10 mouse cellular contexts compared by ENCODE assay signal in the genomic region with DNA sequence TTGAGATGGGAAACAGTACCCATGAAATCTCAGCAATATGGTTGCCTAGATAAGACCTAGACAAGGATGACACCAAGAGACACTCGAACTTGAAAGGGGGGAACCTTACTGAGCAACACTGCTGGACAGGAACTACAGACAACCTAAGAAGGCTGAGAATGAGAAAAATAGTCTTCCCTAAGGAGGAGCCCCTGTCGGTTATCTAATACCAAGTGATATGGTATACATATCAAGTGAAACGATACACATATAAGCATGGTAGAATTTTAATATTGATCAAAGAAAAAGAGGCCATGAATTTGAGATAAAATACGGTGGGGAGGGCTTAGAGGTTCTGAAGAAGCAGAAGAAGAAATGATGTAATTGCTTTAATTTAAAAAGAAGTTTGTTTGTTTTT.
"Had no signal": no experiment of that assay in that cellular context is flagged by ENCODE, and none has a peak within 500 bp of the region (broad histone marks: within the 10 kb centered on the region; RNA-seq: fewer than 3 reads in every experiment).

No protein-coding gene starts in this region.

- H3K9ac ChIP-seq: neural tube, embryonic 12.5 days; neural tube, embryonic 13.5 days; neural tube, embryonic 15.5 days; stomach, embryonic 15.5 days had no signal

- H3K9me3 ChIP-seq: neural tube, embryonic 12.5 days; neural tube, embryonic 13.5 days; neural tube, embryonic 15.5 days; stomach, embryonic 15.5 days had no signal

- H3K4me1 ChIP-seq: neural tube, embryonic 12.5 days; stomach, embryonic 15.5 days had no signal

- DNase-seq: retina, postnatal 1 day; right cerebral cortex, adult 18-20 months; right cerebral cortex, postnatal 14 days; right cerebral cortex, postnatal 25 days; right cerebral cortex, postnatal 4 days; spleen, adult 18-20 months had no signal

- H3K36me3 ChIP-seq: neural tube, embryonic 12.5 days; neural tube, embryonic 13.5 days; neural tube, embryonic 15.5 days; stomach, embryonic 15.5 days had no signal

- H3K4me3 ChIP-seq: neural tube, embryonic 12.5 days; neural tube, embryonic 13.5 days; neural tube, embryonic 15.5 days; stomach, embryonic 15.5 days had no signal

- H3K27me3 ChIP-seq: neural tube, embryonic 12.5 days; neural tube, embryonic 13.5 days; neural tube, embryonic 15.5 days; stomach, embryonic 15.5 days had no signal

- H3K4me2 ChIP-seq: neural tube, embryonic 12.5 days; neural tube, embryonic 13.5 days; neural tube, embryonic 15.5 days; stomach, embryonic 15.5 days had no signal

- H3K27ac ChIP-seq: neural tube, embryonic 12.5 days; neural tube, embryonic 13.5 days; neural tube, embryonic 15.5 days; stomach, embryonic 15.5 days had no signal
